Mouse (Mus musculus): Measurements from ENCODE around the gene Wnt8b.

GRCm38 (mm10) chr19:44511451-44512231 is 18.4 kb downstream of the Wnt8b start:
- TF ChIP-seq CTCF (IDR thresholded peaks at IDR 0.05; ENCODE audit: low read depth, low read length): no peak
- TF ChIP-seq GATA1 (IDR thresholded peaks at IDR 0.05; ENCODE audit: borderline replicate concordance, low read length): no peak

Measured in G1E (cell line).